In the genomic region with DNA sequence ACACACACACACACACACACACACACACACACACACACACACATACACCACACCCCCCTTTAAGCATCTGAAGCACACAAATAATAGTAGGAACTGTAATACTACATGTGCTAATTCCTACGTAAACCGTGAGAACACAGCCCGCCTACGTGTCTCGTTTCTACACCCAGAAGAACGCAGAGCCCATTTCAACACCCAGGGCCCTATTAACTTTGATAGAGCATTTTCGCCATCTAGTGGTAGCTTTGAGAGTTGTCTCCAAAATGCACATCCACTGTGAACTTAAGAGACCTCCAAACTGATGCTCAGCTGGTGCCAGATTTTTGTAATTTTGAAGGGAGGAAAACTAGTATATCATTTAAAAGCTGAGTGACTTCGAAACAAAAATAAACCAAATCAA, we compare ENCODE assay signal across 8 mouse cellular contexts.
DNase-seq lines count a peak whose midpoint lies in the region; ATAC-seq and TF ChIP-seq lines count a peak whose summit lies in the region.

No protein-coding gene starts in this region.

- DNase-seq in CD8-positive naive resting alpha-beta T cell, adult 2 months (ENCODE audit: low read depth in 2 of 2, low spot score in 2 of 2), result peak; percentile 69 to 77
- peak; percentile 60 for DNase-seq in gonadal fat pad, adult 2 months (ENCODE audit: low read depth)
- DNase-seq in kidney, postnatal 14 days, result peak; percentile 73
- DNase-seq in liver, postnatal 0 days, result peak; percentile 49
- DNase-seq in thymus, postnatal 14 days, result peak; percentile 72

- H3K9ac ChIP-seq in liver, postnatal 0 days (replicated peaks), result no peak overlapping the region
- H3K9ac ChIP-seq in neural tube, embryonic 15.5 days (replicated peaks), result no peak overlapping the region

- 2% methylated on average over 8 of the region's 8 CpGs for WGBS in liver, postnatal 0 days (ENCODE audit: insufficient replicate concordance)
- 2% methylated on average over 8 of the region's 8 CpGs for WGBS in neural tube, embryonic 15.5 days

- no peak overlapping the region for H3K27ac ChIP-seq in cortical plate, adult 2 months (ENCODE audit: insufficient read depth, low read length)
- no peak overlapping the region for H3K27ac ChIP-seq in liver, postnatal 0 days (ENCODE audit: low read depth)
- H3K27ac ChIP-seq in neural tube, embryonic 15.5 days (replicated peaks), result no peak overlapping the region

- ATAC-seq in activated CD4-positive, CD25-positive, alpha-beta regulatory T cell, adult 4 months, result peak; percentile 94
- ATAC-seq in liver, postnatal 0 days, result no peak
- peak; percentile 66 for ATAC-seq in neural tube, embryonic 15.5 days (ENCODE audit: low FRiP score)

- H3K9me3 ChIP-seq in liver, postnatal 0 days (ENCODE audit: low read length), result no peaks in the 10 kb centered on the region
- H3K9me3 ChIP-seq in neural tube, embryonic 15.5 days (replicated peaks), result no peaks in the 10 kb centered on the region

- no peak for TF ChIP-seq POLR2A in cortical plate, adult 2 months (IDR thresholded peaks at IDR 0.05; ENCODE audit: extremely low read depth, insufficient read depth, low read length)

- H3K36me3 ChIP-seq in liver, postnatal 0 days (replicated peaks; ENCODE audit: insufficient read depth, low read length), result no peaks in the 10 kb centered on the region
- no peaks in the 10 kb centered on the region for H3K36me3 ChIP-seq in neural tube, embryonic 15.5 days

- no peak overlapping the region for H3K4me3 ChIP-seq in cortical plate, adult 2 months (ENCODE audit: insufficient read depth, low read length)
- H3K4me3 ChIP-seq in liver, postnatal 0 days (ENCODE audit: low read depth, low read length), result no peak overlapping the region
- no peak overlapping the region for H3K4me3 ChIP-seq in neural tube, embryonic 15.5 days (replicated peaks)

- no peak overlapping the region for H3K4me2 ChIP-seq in liver, postnatal 0 days (ENCODE audit: low read depth, low read length)
- peak overlapping the region; percentile 33; the same call in 1 of the 2 replicates for H3K4me2 ChIP-seq in neural tube, embryonic 15.5 days

- TF ChIP-seq CTCF in cortical plate, adult 2 months (IDR thresholded peaks at IDR 0.05; ENCODE audit: extremely low read depth, insufficient read depth, low read length), result peak; percentile 66
- TF ChIP-seq CTCF in liver, postnatal 0 days (IDR thresholded peaks at IDR 0.05; ENCODE audit: low read depth), result peak; percentile 75

- peaks cover 4% of the 10 kb centered on the region; the same call in 1 of the 2 replicates for H3K27me3 ChIP-seq in liver, postnatal 0 days (ENCODE audit: insufficient read depth, low read length)
- no peaks in the 10 kb centered on the region for H3K27me3 ChIP-seq in neural tube, embryonic 15.5 days (replicated peaks)

- TF ChIP-seq EP300 in liver, postnatal 0 days (IDR thresholded peaks at IDR 0.05; ENCODE audit: low read depth), result no peak

- H3K4me1 ChIP-seq in cortical plate, adult 2 months (ENCODE audit: control insufficient read depth, insufficient read depth, low read length), result no peaks in the 10 kb centered on the region
- no peaks in the 10 kb centered on the region for H3K4me1 ChIP-seq in liver, postnatal 0 days (ENCODE audit: insufficient read depth)
- peaks cover 13% of the 10 kb centered on the region for H3K4me1 ChIP-seq in neural tube, embryonic 15.5 days
